Mouse (Mus musculus): ENCODE measurements at regions not wholly inside any gene's neighbourhood (a gene's known extent, or its start where the extent isn't known, plus 50 kb on each side); places are given as distances from the start of the nearest gene placed in this dataset.

DNA sequence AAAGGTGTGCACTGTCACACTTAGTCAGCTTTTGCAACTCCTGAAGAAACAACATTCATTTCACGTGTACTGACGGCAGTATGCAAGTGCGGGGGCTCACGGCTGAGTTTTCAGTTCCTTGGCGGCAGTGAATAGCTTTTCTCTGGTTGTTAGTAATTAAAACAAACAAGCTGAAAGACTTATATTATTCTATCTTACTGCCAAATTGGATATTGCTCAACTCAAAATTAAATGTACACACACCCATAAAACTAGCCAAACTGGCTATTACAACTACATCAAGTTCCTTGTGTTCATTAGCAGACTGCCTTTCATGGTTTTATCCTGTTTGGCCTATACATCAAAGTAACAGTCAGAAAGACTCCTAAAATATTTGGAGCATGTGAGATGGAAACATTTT lies 90.8 kb downstream of the Klf5 start:
- Histone ChIP-seq H3K4me3 (ENCODE audit: low read depth, low read length) (no peak overlapping the region), H3K36me3 (replicated peaks; ENCODE audit: control insufficient read depth, insufficient read depth, low read length) (no peaks in the 10 kb centered on the region), H3K9ac (replicated peaks; ENCODE audit: low read depth, low read length) (no peak overlapping the region), H3K27me3 (ENCODE audit: control insufficient read depth, insufficient read depth, low read length) (no peaks in the 10 kb centered on the region), H3K9me3 (replicated peaks; ENCODE audit: control insufficient read depth, low read length) (no peaks in the 10 kb centered on the region), H3K4me2 (ENCODE audit: low read depth, low read length) (no peak overlapping the region), H3K4me1 (ENCODE audit: control insufficient read depth, insufficient read depth) (no peaks in the 10 kb centered on the region), H3K27ac (ENCODE audit: low read depth) (no peak overlapping the region)
- TF ChIP-seq EP300 (IDR thresholded peaks at IDR 0.05; ENCODE audit: low read depth), result no peak
- no peak for TF ChIP-seq CTCF (IDR thresholded peaks at IDR 0.05; ENCODE audit: low read depth)
- ATAC-seq (ENCODE audit: insufficient read depth, low read depth) (no peak), DNase-seq (ENCODE audit: low spot score) (no peak)
- WGBS, result 87% methylated on average over 5 of the region's 5 CpGs

GRCm38 (mm10) chr14:99391700-99392099 lies 93.2 kb downstream of the Klf5 start:
- Histone ChIP-seq H3K36me3 (replicated peaks; ENCODE audit: control insufficient read depth, insufficient read depth, low read length) (no peaks in the 10 kb centered on the region), H3K4me3 (ENCODE audit: low read depth, low read length) (no peak overlapping the region), H3K27ac (ENCODE audit: low read depth) (no peak overlapping the region), H3K9me3 (replicated peaks; ENCODE audit: control insufficient read depth, low read length) (no peaks in the 10 kb centered on the region), H3K4me1 (ENCODE audit: control insufficient read depth, insufficient read depth) (no peaks in the 10 kb centered on the region), H3K9ac (replicated peaks; ENCODE audit: low read depth, low read length) (no peak overlapping the region), H3K27me3 (ENCODE audit: control insufficient read depth, insufficient read depth, low read length) (no peaks in the 10 kb centered on the region), H3K4me2 (ENCODE audit: low read depth, low read length) (no peak overlapping the region)
- ATAC-seq (ENCODE audit: insufficient read depth, low read depth), result no peak
- DNase-seq (ENCODE audit: low spot score), result no peak
- TF ChIP-seq CTCF (IDR thresholded peaks at IDR 0.05; ENCODE audit: low read depth), result no peak
- TF ChIP-seq EP300 (IDR thresholded peaks at IDR 0.05; ENCODE audit: low read depth), result no peak
- WGBS, result 90% methylated on average over 7 of the region's 7 CpGs

DNA sequence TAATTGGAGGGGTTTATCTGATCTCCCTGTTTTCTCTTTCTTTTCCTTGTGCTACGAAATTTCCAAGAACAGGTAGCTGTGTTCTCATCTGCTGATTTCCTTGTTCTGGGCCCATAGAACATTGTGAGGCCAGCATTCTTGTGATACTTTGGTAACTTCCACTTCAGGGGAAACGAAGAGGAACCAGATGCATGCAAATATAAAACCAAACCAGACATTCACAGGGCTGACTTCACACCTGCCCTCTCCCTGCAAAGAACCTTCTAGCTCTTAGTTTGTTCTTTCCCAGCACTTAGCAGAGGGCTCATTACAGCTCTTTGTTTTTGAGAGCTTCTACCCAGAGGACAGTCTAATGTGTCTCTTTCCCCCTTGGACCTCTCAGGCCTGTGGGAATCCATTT lies 94.3 kb downstream of the Klf5 start:
- no peak for TF ChIP-seq EP300 (IDR thresholded peaks at IDR 0.05; ENCODE audit: low read depth)
- no peak for TF ChIP-seq CTCF (IDR thresholded peaks at IDR 0.05; ENCODE audit: low read depth)
- Histone ChIP-seq H3K27ac (ENCODE audit: low read depth) (no peak overlapping the region), H3K4me1 (ENCODE audit: control insufficient read depth, insufficient read depth) (no peaks in the 10 kb centered on the region), H3K36me3 (replicated peaks; ENCODE audit: control insufficient read depth, insufficient read depth, low read length) (no peaks in the 10 kb centered on the region), H3K4me2 (ENCODE audit: low read depth, low read length) (no peak overlapping the region), H3K4me3 (ENCODE audit: low read depth, low read length) (no peak overlapping the region), H3K27me3 (ENCODE audit: control insufficient read depth, insufficient read depth, low read length) (no peaks in the 10 kb centered on the region), H3K9ac (replicated peaks; ENCODE audit: low read depth, low read length) (no peak overlapping the region), H3K9me3 (replicated peaks; ENCODE audit: control insufficient read depth, low read length) (no peaks in the 10 kb centered on the region)
- 71% methylated on average over 2 of the region's 2 CpGs for WGBS
- no peak for DNase-seq (ENCODE audit: low spot score)
- no peak for ATAC-seq (ENCODE audit: insufficient read depth, low read depth)

GRCm38 (mm10) chr14:99393611-99394010 lies 95.1 kb downstream of the Klf5 start:
- WGBS, result 81% methylated on average over 8 of the region's 8 CpGs
- Histone ChIP-seq H3K27me3 (ENCODE audit: control insufficient read depth, insufficient read depth, low read length) (no peaks in the 10 kb centered on the region), H3K4me3 (ENCODE audit: low read depth, low read length) (no peak overlapping the region)

DNA sequence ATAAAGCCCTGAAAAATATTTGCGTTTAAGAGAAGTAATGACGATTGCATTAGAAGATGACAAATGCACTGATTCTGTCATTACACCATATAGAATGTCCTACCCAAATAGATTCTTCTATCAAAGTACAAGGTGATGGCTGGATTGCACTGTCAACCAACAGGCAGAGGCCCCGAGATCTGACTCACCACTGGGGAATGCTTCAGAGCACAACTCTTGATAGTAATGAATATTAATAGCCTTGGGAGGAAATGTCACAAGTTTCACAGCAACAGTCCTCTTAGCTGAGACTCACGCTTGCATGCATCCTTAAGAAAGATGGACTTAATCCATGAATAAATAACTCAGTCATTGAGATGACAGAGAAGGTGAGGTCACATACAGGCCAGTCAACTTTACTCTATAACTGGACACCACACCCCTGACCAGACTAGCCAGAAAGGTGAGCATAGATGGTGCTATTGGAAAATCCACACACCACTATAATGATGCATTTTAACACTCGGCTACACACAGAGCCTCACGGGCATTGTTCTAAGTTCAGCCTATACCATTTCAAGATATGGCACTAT lies 104.8 kb downstream of the Klf5 start:
- H3K27ac ChIP-seq (ENCODE audit: low read depth), result no peak overlapping the region
- H3K9me3 ChIP-seq (replicated peaks; ENCODE audit: control insufficient read depth, low read length), result no peaks in the 10 kb centered on the region
- ATAC-seq (ENCODE audit: insufficient read depth, low read depth) (peak; percentile 63), DNase-seq (ENCODE audit: low spot score) (peak; percentile 56)
- no peaks in the 10 kb centered on the region for H3K27me3 ChIP-seq (ENCODE audit: control insufficient read depth, insufficient read depth, low read length)
- H3K9ac ChIP-seq (replicated peaks; ENCODE audit: low read depth, low read length), result no peak overlapping the region
- no peak for TF ChIP-seq EP300 (IDR thresholded peaks at IDR 0.05; ENCODE audit: low read depth)
- TF ChIP-seq CTCF (IDR thresholded peaks at IDR 0.05; ENCODE audit: low read depth), result no peak
- no peak overlapping the region for H3K4me3 ChIP-seq (ENCODE audit: low read depth, low read length)
- 34% methylated on average over 6 of the region's 6 CpGs for WGBS
- H3K36me3 ChIP-seq (replicated peaks; ENCODE audit: control insufficient read depth, insufficient read depth, low read length), result no peaks in the 10 kb centered on the region
- H3K4me1 ChIP-seq (ENCODE audit: control insufficient read depth, insufficient read depth), result no peaks in the 10 kb centered on the region
- no peak overlapping the region for H3K4me2 ChIP-seq (ENCODE audit: low read depth, low read length)

More at GRCm38 (mm10) chr14:99393611-99394010, 95.1 kb downstream of the Klf5 start:
- no peaks in the 10 kb centered on the region for H3K36me3 ChIP-seq (replicated peaks; ENCODE audit: control insufficient read depth, insufficient read depth, low read length)
- no peak overlapping the region for H3K4me2 ChIP-seq (ENCODE audit: low read depth, low read length)
- no peak for TF ChIP-seq CTCF (IDR thresholded peaks at IDR 0.05; ENCODE audit: low read depth)
- no peak for TF ChIP-seq EP300 (IDR thresholded peaks at IDR 0.05; ENCODE audit: low read depth)
- H3K9ac ChIP-seq (replicated peaks; ENCODE audit: low read depth, low read length), result no peak overlapping the region
- no peak for DNase-seq (ENCODE audit: low spot score)
- no peak overlapping the region for H3K27ac ChIP-seq (ENCODE audit: low read depth)
- no peaks in the 10 kb centered on the region for H3K9me3 ChIP-seq (replicated peaks; ENCODE audit: control insufficient read depth, low read length)
- no peaks in the 10 kb centered on the region for H3K4me1 ChIP-seq (ENCODE audit: control insufficient read depth, insufficient read depth)
- ATAC-seq (ENCODE audit: insufficient read depth, low read depth), result no peak

DNA sequence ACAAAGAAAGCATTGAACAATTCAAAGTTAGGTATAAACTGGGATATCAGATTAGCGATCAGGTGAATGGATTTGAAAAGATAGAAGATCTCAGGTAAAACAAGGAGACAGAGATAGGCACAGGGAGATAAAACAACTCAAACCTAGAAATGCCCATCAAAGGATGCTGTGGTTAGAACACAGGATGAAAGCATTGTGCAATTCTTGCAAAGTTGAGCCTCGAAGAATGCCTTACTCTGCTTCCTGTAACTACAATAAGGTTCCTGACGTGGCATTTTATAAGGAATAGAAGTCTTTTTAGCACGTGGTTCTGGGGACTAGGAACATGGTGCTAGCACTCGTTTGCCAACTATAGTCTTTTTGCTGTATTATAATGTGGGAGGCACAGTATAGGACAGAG lies 106.7 kb downstream of the Klf5 start:
- DNase-seq (ENCODE audit: low spot score), result no peak
- Histone ChIP-seq H3K4me2 (ENCODE audit: low read depth, low read length) (no peak overlapping the region), H3K27ac (ENCODE audit: low read depth) (no peak overlapping the region), H3K27me3 (ENCODE audit: control insufficient read depth, insufficient read depth, low read length) (no peaks in the 10 kb centered on the region), H3K4me1 (ENCODE audit: control insufficient read depth, insufficient read depth) (no peaks in the 10 kb centered on the region), H3K9ac (replicated peaks; ENCODE audit: low read depth, low read length) (no peak overlapping the region), H3K36me3 (replicated peaks; ENCODE audit: control insufficient read depth, insufficient read depth, low read length) (no peaks in the 10 kb centered on the region), H3K4me3 (ENCODE audit: low read depth, low read length) (no peak overlapping the region), H3K9me3 (replicated peaks; ENCODE audit: control insufficient read depth, low read length) (no peaks in the 10 kb centered on the region)
- no peak for ATAC-seq (ENCODE audit: insufficient read depth, low read depth)
- TF ChIP-seq EP300 (IDR thresholded peaks at IDR 0.05; ENCODE audit: low read depth), result no peak
- no peak for TF ChIP-seq CTCF (IDR thresholded peaks at IDR 0.05; ENCODE audit: low read depth)
- 73% methylated on average over 5 of the region's 5 CpGs for WGBS

All from heart, postnatal 0 days (tissue).